Mouse (Mus musculus) brown adipose tissue, adult 24 weeks (tissue): Measurements from ENCODE around the gene Psip1. TPM values are rescaled to one million over a fixed set of nuclear protein-coding genes. Genes with fewer than 3 reads are reported as not detected.
"Not testable (repeated sequence)": the region's sequence is repeated elsewhere in the genome, so short reads cannot be mapped to it uniquely, and the experiment has no call there.

Source experiments
- H3K27ac ChIP-seq: fragments of 200-500 bp; replicated peaks from 2 replicates; pipeline ENCODE4 v1.5.1; 2012; ENCODE audit warnings: low read depth, mild to moderate bottlenecking, low read length
- H3K4me1 ChIP-seq: fragments of 200-500 bp; 2 replicates; pipeline ENCODE4 v1.6.1; 2012; ENCODE audit warnings: low read length, mixed read lengths; ENCODE audit not compliant: control insufficient read depth, insufficient read depth, insufficient read length
- H3K4me3 ChIP-seq: fragments of 200-500 bp; 2 replicates; pipeline ENCODE4 v1.5.1; 2012; ENCODE audit warnings: low read depth, mild to moderate bottlenecking, low read length, moderate library complexity; ENCODE audit not compliant: insufficient read depth
- polyA plus RNA-seq: library from polyadenylated mRNA; stranded (reverse); fragments of >200 nt; gene quantifications from 2 replicates; pipeline ENCODE4 v1.2.4, GENCODE M21; 2012; ENCODE audit not compliant: missing spikeins, insufficient read depth, insufficient read length

Gene Psip1
- 9.0 and 14.9 TPM in 2 replicates for polyA plus RNA-seq

DNA sequence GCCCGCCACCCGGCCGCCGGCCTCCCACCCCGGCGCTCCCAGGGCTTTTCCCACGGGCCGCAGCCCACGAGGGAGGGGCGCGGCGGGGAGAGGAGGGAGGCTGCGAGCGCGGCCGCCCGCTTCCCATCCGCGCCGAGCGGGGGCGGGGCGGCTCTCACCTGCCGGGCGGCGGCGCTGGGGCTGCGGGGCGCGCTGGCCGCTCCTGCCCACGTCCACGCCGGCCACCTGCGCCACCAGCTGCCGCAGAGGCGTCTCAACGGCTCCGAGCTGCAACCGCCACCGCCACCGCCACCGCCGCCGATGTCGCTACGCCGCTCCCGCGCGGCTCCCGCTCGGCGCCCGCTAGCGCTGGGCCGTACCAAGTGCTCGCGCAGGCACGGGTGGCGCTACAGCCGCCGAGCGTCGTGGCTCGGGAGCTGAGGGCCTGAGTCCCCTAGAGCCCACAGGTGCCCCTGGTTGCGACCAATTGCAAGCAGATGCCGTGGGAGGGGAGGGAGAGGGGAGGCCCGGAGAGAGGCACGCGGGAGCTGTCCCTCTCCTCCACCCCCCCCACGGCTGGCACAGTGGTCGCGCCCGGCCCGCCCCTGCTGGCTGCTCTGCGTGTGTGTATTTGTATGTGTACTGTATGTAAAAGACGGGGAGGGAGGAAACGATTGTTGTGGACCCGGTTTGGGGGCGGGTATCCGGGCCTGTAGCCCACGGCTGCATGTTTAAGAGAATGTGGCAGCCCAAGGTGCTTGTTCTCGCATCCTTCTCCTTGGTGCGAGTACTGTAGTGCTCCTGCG lies at the start of gene Psip1:
TSS of gene Psip1 (minus strand) at position 343 of the 785 bp plus-strand sequence.
- Histone ChIP-seq H3K4me1 (no peaks in the 10 kb centered on the region), H3K27ac (peak within 1 kb of the TSS; percentile 89), H3K4me3 (peak within 1 kb of the TSS; percentile 75)

DNA sequence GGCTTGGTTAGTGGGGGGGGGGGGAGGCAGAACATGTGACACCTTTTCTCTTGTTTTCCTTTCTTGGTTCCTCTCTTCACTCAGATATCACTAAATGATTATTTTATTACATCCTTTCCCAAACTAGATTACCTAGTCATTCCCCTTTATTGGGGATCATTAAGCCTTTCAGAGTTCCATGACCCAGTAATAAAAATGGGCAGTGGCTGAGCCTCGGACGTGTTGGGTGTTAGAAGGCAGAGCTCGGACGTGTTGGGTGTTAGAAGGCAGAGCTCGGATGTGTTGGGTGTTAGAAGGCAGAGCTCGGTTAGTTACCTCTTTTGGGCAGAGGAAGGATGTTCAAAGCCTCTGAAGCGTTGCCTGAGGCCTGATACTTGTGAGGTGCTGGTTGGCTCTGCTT lies 47.8 kb upstream of the Psip1 start:
- Histone ChIP-seq H3K27ac (no peak overlapping the region), H3K4me1 (no peaks in the 10 kb centered on the region), H3K4me3 (no peak overlapping the region)

DNA sequence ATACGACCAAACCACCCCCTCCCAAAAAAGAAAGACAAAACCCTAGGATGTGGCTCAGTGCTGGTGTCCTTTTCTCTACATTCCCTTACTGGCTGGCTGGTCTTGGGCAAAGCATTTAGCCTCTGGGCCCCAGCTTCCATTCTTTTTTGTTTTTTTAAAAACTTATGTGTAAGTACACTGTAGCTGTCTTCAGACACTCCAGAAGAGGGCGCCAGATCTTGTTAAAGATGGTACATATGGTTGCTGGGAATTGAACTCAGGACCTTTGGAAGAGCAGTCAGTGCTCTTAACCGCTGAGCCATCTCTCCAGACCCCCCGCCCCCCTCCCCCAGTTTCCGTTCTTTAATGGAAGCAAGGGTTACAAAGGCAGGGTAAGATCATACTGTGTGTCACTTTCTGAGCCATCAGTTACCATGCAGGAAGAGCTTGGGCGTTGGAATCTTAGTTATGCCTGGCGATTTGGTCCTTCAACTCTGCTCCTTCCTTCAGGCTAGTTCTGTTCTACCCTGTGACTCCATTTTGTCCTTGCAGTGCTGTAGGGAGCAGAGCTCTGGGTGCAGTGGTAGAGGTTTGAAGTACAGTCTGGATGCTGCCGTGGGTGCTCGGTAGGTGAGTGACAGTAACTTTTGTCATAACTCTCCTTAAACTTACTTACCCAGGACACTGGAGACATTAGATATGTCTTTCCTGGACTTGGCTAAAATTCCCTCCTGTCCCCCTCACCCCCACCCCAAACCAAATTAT lies 47.1 kb upstream of the Psip1 start:
- no peaks in the 10 kb centered on the region for H3K4me1 ChIP-seq
- H3K4me3 ChIP-seq = no peak overlapping the region
- no peak overlapping the region for H3K27ac ChIP-seq

DNA sequence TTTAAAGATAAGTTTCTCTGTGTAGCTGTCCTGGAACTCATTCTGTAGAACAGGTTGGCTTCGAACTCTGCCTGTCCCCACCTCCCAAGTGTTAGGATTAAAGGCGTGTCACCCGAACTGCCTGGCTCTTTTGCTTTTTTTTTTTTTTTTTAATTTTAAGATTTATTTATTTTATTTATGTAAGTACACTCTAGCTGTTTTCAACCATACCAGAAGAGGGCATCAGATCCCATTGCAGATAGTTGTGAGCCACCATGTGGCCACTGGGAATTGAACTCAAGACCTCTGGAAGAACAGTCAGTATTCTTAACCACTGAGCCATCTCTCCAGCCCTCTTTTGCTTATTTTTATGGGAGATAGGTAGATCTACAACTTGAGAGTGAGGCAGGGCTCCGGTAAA lies 43.8 kb upstream of the Psip1 start:
- H3K4me3 ChIP-seq, H3K4me1 ChIP-seq, H3K27ac ChIP-seq: not testable (repeated sequence)

DNA sequence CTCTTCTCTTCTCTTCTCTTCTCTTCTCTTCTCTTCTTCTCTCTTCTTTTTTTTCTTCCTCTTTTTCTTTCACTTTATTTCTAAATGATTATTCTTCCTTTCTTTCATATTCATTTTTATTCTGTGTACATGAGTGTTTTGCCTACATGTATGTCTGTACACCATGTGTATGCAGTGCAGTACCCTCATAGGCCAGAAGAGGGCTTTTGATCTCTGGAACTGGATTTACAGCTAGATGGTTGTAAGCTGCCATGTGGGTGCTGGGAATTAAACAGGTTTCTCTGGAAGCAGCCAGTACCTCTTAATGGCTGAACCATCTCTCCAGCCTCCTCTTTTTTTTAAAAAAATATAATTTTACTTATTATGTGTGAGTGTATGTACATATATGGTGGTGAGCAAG lies 41.7 kb upstream of the Psip1 start:
- H3K27ac ChIP-seq = no peak overlapping the region

DNA sequence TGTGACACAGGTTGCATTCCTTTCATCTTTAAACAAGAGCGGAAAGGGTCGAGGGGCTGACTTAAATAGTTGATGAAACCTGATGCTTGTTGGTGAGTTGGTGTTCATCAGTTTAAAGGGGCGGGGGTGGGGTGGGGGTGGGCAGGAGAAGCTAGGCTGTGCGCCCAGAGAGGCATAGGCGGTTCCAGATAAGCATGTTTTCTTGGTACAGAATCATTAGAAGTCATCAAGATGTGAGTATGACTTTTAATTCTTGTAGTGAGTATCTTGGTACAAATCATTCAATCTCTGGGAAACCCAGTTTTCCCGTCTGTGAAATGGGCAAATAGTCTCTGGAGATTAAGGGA lies 40.7 kb upstream of the Psip1 start:
- H3K4me1 ChIP-seq = no peaks in the 10 kb centered on the region
- H3K27ac ChIP-seq = no peak overlapping the region
- H3K4me3 ChIP-seq = no peak overlapping the region

More for the DNA sequence above, 41.7 kb upstream of the Psip1 start:
- no peak overlapping the region for H3K4me3 ChIP-seq
- H3K4me1 ChIP-seq = no peaks in the 10 kb centered on the region

GRCm38 (mm10) chr4:83526270-83526987 lies 40.2 kb upstream of the Psip1 start:
- Histone ChIP-seq H3K27ac (no peak overlapping the region), H3K4me1 (no peaks in the 10 kb centered on the region), H3K4me3 (peak overlapping the region; percentile 80)

- H3K4me1 ChIP-seq = no peaks in the 10 kb centered on the region
- peak overlapping the region; percentile 80 for H3K4me3 ChIP-seq
- H3K27ac ChIP-seq = no peak overlapping the region; the same call in 1 of the 2 replicates
These were observed 39.4 kb upstream of the Psip1 start for GRCm38 (mm10) chr4:83525690-83526055.

DNA sequence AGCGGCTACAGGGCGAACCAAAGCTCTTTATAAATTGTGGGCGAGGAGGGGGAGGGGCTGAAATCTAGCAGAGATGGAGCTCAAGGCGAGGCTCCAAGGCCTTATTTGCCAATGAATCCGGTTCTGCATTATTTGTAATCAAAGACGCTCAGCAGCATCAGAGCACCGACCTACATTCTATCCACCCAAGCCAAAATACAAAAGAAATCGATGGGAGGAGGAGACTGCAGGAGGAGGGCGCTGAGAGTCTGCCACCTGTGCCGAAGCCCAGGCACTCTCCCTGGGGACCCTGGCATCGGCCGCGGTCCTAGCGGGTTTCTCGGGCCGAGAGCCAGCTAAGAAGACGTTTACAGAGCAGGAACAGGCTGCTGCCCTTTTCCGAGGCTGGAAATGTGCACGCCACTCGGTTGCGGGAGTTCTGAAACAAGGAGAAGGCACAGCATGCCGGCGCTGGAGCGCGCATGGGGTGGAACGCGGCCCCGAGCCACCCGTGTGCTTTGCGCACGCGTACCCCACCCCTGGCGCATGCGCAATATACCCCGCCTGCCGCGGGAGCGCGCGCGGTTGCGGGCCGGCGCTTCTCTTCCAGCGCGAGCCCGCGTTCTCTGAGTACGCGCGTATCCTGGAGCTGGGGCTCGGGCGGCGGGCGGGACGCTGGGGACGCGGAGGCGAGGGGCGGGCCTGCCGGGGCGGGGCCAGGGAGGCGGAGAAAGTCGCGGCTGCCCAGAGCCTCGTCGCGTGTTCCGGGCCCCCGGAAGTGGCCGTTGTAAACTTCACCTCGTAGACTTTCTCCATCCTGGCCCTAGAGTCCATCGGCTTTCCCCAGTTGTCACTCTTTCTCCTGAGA lies 38.8 kb upstream of the Psip1 start, which contains the start of gene Ccdc171:
TSS of gene Ccdc171 (plus strand) at position 703 of the 847 bp plus-strand sequence.
- H3K4me3 ChIP-seq = peak within 1 kb of the TSS; percentile 95
- H3K27ac ChIP-seq = peak within 1 kb of the TSS; percentile 71; the same call in 1 of the 2 replicates
- no peaks in the 10 kb centered on the region for H3K4me1 ChIP-seq

DNA sequence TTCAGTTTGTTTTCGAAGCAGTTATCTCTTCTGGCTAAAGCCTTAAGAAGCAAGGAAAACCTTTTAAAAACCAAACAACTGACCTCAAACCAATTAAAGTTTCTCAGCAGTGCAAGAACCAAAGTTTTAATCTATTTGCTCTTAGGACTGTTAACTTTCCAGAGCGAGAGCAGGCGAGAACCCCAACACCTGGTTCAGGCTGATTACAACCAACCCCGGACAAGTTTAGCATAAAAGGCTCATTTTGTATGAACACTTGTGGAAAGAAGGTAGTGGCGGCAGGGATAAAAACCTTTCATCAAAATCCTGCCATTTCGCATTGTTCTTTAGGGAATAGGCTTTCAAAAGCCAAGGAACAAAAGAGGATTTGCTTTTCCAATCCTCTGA lies 38.2 kb upstream of the Psip1 start:
- no peak overlapping the region for H3K27ac ChIP-seq
- no peaks in the 10 kb centered on the region for H3K4me1 ChIP-seq
- H3K4me3 ChIP-seq = peak overlapping the region; percentile 95

GRCm38 (mm10) chr4:83522066-83522465 lies 35.8 kb upstream of the Psip1 start:
- H3K4me1 ChIP-seq = no peaks in the 10 kb centered on the region
- H3K27ac ChIP-seq = no peak overlapping the region
- H3K4me3 ChIP-seq = no peak overlapping the region

GRCm38 (mm10) chr4:83520308-83520707 lies 34.0 kb upstream of the Psip1 start:
- H3K4me3 ChIP-seq = no peak overlapping the region
- H3K27ac ChIP-seq = no peak overlapping the region
- no peaks in the 10 kb centered on the region for H3K4me1 ChIP-seq

DNA sequence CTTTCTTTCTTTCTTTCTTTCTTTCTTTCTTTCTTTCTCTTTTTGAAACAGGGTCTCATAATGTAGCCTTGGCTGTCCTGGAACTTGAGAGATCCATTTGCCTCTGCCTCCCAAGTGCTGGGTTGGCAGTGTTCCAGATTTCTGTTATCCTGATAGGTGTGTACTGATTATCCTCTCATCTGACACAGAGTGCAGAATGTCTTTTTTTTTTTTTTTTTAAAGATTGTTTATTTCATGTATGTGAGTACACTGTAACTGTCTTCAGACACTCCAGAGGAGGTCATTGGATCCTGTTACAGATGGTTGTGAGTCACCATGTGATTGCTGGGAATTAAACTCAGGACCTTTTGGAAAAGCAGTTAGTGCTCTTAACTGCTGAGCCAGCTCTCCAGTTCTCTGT lies 33.5 kb upstream of the Psip1 start:
- Histone ChIP-seq H3K4me3 (no peak overlapping the region), H3K27ac (no peak overlapping the region)

DNA sequence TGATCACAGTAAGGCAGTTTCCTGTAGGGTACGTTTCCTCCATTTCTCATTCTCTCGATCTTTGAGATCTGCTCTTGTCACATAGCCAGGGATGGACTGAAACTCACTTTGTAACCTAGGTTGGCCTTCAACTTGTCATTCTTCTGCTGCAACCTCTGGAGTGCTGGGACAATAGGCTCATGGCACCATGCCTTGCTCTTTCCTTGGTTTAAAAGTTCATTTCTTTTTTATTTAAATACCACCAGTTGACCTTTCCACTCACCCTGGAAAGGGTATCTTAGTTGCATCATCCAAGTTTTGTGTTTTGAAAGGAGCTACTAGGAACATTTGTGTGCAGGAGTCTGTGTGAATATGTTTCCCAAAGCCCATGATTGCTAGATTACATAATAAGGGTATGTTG lies 32.9 kb upstream of the Psip1 start:
- H3K4me3 ChIP-seq = no peak overlapping the region
- no peak overlapping the region for H3K27ac ChIP-seq
- H3K4me1 ChIP-seq = no peaks in the 10 kb centered on the region

More for the DNA sequence above, 33.5 kb upstream of the Psip1 start:
- no peaks in the 10 kb centered on the region for H3K4me1 ChIP-seq
